Mouse (Mus musculus): Measurements from ENCODE around the gene Nav2. TPM values are rescaled to one million over a fixed set of nuclear protein-coding genes. Genes with fewer than 3 reads are reported as not detected.

The Nav2 gene
- polyA plus RNA-seq, 1 experiment from 2014 or later, result 4.1 TPM

- no peaks in the 10 kb centered on the region for H3K27me3 ChIP-seq (ENCODE audit: control insufficient read depth, insufficient read depth, low read depth, low read length)
- no peaks in the 10 kb centered on the region for H3K36me3 ChIP-seq (ENCODE audit: control insufficient read depth, insufficient read depth)
- H3K4me2 ChIP-seq (ENCODE audit: low read depth, low read length), result no peak overlapping the region
- no peaks in the 10 kb centered on the region for H3K4me1 ChIP-seq (ENCODE audit: control insufficient read depth, low read depth, low read length)
- no peak overlapping the region for H3K27ac ChIP-seq (ENCODE audit: low read length)
- H3K9ac ChIP-seq (ENCODE audit: low read depth, low read length), result no peak overlapping the region
- ATAC-seq (ENCODE audit: low read depth), result no peak
- H3K4me3 ChIP-seq (ENCODE audit: low read depth, low read length), result no peak overlapping the region
- H3K9me3 ChIP-seq (replicated peaks; ENCODE audit: control insufficient read depth, low read length), result no peaks in the 10 kb centered on the region
- WGBS (ENCODE audit: insufficient replicate concordance), result 66% methylated on average over 10 of the region's 10 CpGs
Measured at GRCm38 (mm10) chr7:49014480-49014879, 106.0 kb downstream of the Nav2 start.

DNA sequence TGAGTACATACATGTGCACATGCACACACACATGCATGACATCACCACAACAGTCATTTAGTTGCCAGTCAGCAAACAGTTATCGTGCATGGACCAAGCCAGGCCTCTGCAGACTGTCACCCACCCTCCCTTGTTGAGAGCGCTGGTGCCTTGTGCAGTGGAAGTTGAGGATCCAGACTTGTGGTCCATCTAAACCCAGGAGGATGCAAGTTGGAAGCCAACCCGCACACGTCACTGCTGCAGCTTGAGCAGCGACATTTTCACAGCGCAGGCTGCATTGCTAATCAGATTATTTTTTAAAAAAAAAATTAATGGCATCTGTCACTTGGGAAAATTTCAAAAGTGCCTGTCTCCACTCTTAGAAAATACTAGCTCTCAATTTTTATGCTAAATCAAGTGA, 106.8 kb downstream of the Nav2 start:
- no peaks in the 10 kb centered on the region for H3K4me1 ChIP-seq (ENCODE audit: control insufficient read depth, low read depth, low read length)
- WGBS (ENCODE audit: insufficient replicate concordance), result 84% methylated on average over 6 of the region's 6 CpGs

GRCm38 (mm10) chr7:49016088-49016487, 107.6 kb downstream of the Nav2 start:
- Histone ChIP-seq H3K9me3 (replicated peaks; ENCODE audit: control insufficient read depth, low read length) (no peaks in the 10 kb centered on the region), H3K9ac (ENCODE audit: low read depth, low read length) (no peak overlapping the region), H3K36me3 (ENCODE audit: control insufficient read depth, insufficient read depth) (no peaks in the 10 kb centered on the region), H3K27ac (ENCODE audit: low read length) (no peak overlapping the region), H3K4me1 (ENCODE audit: control insufficient read depth, low read depth, low read length) (no peaks in the 10 kb centered on the region), H3K27me3 (ENCODE audit: control insufficient read depth, insufficient read depth, low read depth, low read length) (no peaks in the 10 kb centered on the region), H3K4me3 (ENCODE audit: low read depth, low read length) (no peak overlapping the region), H3K4me2 (ENCODE audit: low read depth, low read length) (no peak overlapping the region)
- ATAC-seq (ENCODE audit: low read depth), result no peak
- WGBS (ENCODE audit: insufficient replicate concordance), result 32% methylated on average over 2 of the region's 2 CpGs

More for the DNA sequence above, 106.8 kb downstream of the Nav2 start:
- no peak overlapping the region for H3K9ac ChIP-seq (ENCODE audit: low read depth, low read length)
- no peaks in the 10 kb centered on the region for H3K36me3 ChIP-seq (ENCODE audit: control insufficient read depth, insufficient read depth)
- no peak overlapping the region for H3K4me3 ChIP-seq (ENCODE audit: low read depth, low read length)
- no peaks in the 10 kb centered on the region for H3K27me3 ChIP-seq (ENCODE audit: control insufficient read depth, insufficient read depth, low read depth, low read length)
- H3K27ac ChIP-seq (ENCODE audit: low read length), result no peak overlapping the region
- no peak overlapping the region for H3K4me2 ChIP-seq (ENCODE audit: low read depth, low read length)
- no peaks in the 10 kb centered on the region for H3K9me3 ChIP-seq (replicated peaks; ENCODE audit: control insufficient read depth, low read length)
- no peak for ATAC-seq (ENCODE audit: low read depth)

GRCm38 (mm10) chr7:49017794-49018193, 109.3 kb downstream of the Nav2 start:
- H3K4me3 ChIP-seq (ENCODE audit: low read depth, low read length), result no peak overlapping the region
- WGBS (ENCODE audit: insufficient replicate concordance), result 54% methylated on average over 5 of the region's 5 CpGs
- no peaks in the 10 kb centered on the region for H3K9me3 ChIP-seq (replicated peaks; ENCODE audit: control insufficient read depth, low read length)

DNA sequence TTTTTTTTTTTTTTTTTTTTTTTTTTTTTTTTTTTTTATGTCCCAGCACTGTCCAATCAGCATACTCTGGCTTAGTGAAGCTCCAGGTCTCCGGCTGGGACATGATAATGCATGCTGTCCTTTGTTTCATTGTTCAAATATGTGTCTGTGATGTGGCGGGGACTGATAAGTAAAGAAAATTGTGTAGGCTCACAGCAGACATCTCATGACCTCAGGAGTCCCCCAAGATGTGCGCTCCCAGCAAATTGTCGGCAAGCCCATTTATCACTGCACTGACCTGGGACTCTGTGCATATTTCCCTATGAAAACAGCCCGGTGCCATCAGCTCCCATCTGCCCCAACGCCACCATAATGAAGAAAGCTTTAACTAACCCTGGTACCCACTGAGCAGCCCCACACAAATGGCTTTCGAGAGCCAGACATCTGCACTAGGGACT, 110.0 kb downstream of the Nav2 start:
- WGBS (ENCODE audit: insufficient replicate concordance), result 49% methylated on average over 7 of the region's 7 CpGs
- H3K4me3 ChIP-seq (ENCODE audit: low read depth, low read length), result no peak overlapping the region
- H3K36me3 ChIP-seq (ENCODE audit: control insufficient read depth, insufficient read depth), result no peaks in the 10 kb centered on the region
- no peaks in the 10 kb centered on the region for H3K9me3 ChIP-seq (replicated peaks; ENCODE audit: control insufficient read depth, low read length)
- no peak overlapping the region for H3K27ac ChIP-seq (ENCODE audit: low read length)
- no peaks in the 10 kb centered on the region for H3K27me3 ChIP-seq (ENCODE audit: control insufficient read depth, insufficient read depth, low read depth, low read length)
- H3K4me1 ChIP-seq (ENCODE audit: control insufficient read depth, low read depth, low read length), result no peaks in the 10 kb centered on the region
- ATAC-seq (ENCODE audit: low read depth), result no peak
- no peak overlapping the region for H3K4me2 ChIP-seq (ENCODE audit: low read depth, low read length)
- H3K9ac ChIP-seq (ENCODE audit: low read depth, low read length), result no peak overlapping the region

More at GRCm38 (mm10) chr7:49017794-49018193, 109.3 kb downstream of the Nav2 start:
- Histone ChIP-seq H3K27me3 (ENCODE audit: control insufficient read depth, insufficient read depth, low read depth, low read length) (no peaks in the 10 kb centered on the region), H3K36me3 (ENCODE audit: control insufficient read depth, insufficient read depth) (no peaks in the 10 kb centered on the region), H3K27ac (ENCODE audit: low read length) (no peak overlapping the region), H3K4me2 (ENCODE audit: low read depth, low read length) (no peak overlapping the region), H3K4me1 (ENCODE audit: control insufficient read depth, low read depth, low read length) (no peaks in the 10 kb centered on the region), H3K9ac (ENCODE audit: low read depth, low read length) (no peak overlapping the region)
- ATAC-seq (ENCODE audit: low read depth), result no peak

DNA sequence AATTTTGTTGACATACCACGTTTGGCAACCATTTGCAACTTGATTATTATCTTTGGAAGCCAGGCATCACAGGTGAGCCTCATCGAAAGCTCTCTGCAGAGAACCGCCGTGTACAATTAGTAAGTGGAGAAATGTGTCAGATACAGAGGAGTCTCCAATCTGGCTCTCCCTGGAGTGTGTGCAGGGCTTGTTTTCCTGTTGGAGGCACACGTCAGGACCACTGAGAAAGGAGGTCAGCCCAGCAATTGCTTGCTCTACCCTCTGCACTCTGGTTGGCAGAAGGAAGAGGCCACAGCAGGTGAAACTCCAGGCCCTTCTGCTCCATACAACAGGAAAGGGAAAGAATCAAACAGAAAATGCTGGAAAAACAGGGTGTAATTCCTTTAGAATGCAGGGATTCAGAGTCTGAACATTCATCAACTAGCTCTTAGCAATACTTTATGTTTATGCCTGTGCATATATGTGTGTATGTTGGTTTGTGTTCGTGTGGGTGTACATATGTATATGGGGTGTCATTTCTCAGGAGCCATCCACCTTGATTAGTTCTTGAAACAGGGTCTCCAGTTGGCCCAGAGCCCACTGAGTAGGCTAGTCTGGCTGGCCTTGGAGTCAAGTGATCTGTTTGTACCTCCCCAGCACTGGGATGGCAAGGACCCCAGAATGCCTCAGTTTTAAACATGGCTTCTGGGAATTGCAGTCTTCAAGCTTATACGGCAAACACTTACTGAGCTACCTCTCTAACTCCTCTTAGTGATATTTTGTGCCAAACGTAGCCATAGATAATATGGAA, 116.7 kb downstream of the Nav2 start:
- no peaks in the 10 kb centered on the region for H3K27me3 ChIP-seq (ENCODE audit: control insufficient read depth, insufficient read depth, low read depth, low read length)
- ATAC-seq (ENCODE audit: low read depth), result no peak
- H3K4me1 ChIP-seq (ENCODE audit: control insufficient read depth, low read depth, low read length), result no peaks in the 10 kb centered on the region
- H3K27ac ChIP-seq (ENCODE audit: low read length), result no peak overlapping the region
- no peaks in the 10 kb centered on the region for H3K36me3 ChIP-seq (ENCODE audit: control insufficient read depth, insufficient read depth)
- H3K9ac ChIP-seq (ENCODE audit: low read depth, low read length), result no peak overlapping the region
- H3K9me3 ChIP-seq (replicated peaks; ENCODE audit: control insufficient read depth, low read length), result no peaks in the 10 kb centered on the region
- WGBS (ENCODE audit: insufficient replicate concordance), result 50% methylated on average over 8 of the region's 8 CpGs
- no peak overlapping the region for H3K4me2 ChIP-seq (ENCODE audit: low read depth, low read length)
- H3K4me3 ChIP-seq (ENCODE audit: low read depth, low read length), result no peak overlapping the region

GRCm38 (mm10) chr7:49025991-49026390, 117.5 kb downstream of the Nav2 start:
- Histone ChIP-seq H3K27ac (ENCODE audit: low read length) (no peak overlapping the region), H3K36me3 (ENCODE audit: control insufficient read depth, insufficient read depth) (no peaks in the 10 kb centered on the region), H3K4me2 (ENCODE audit: low read depth, low read length) (no peak overlapping the region), H3K9me3 (replicated peaks; ENCODE audit: control insufficient read depth, low read length) (no peaks in the 10 kb centered on the region), H3K9ac (ENCODE audit: low read depth, low read length) (no peak overlapping the region), H3K4me3 (ENCODE audit: low read depth, low read length) (no peak overlapping the region), H3K4me1 (ENCODE audit: control insufficient read depth, low read depth, low read length) (no peaks in the 10 kb centered on the region), H3K27me3 (ENCODE audit: control insufficient read depth, insufficient read depth, low read depth, low read length) (no peaks in the 10 kb centered on the region)
- 55% methylated on average over 3 of the region's 3 CpGs for WGBS (ENCODE audit: insufficient replicate concordance)
- no peak for ATAC-seq (ENCODE audit: low read depth)

DNA sequence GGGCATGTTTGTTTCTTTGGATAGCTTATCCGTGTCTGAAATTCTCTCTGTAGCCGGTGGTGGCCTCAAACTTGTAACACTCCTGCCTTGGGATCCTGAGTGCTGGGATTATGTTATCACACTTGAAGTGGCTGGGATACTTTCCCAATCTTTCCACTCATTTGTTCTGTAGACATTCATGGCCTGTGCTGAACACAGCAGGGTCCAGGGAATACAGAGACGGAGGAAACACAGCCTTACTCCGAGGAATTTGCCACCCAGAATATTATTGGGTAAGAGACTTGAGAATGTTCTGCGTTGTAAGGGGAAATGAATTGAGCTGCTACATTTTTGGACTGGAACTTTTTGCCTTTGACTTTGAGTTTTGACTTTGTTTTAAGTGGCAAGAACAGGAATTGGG, 118.0 kb downstream of the Nav2 start:
- H3K9me3 ChIP-seq (replicated peaks; ENCODE audit: control insufficient read depth, low read length), result no peaks in the 10 kb centered on the region
- WGBS (ENCODE audit: insufficient replicate concordance), result 58% methylated on average over 5 of the region's 5 CpGs
- no peaks in the 10 kb centered on the region for H3K4me1 ChIP-seq (ENCODE audit: control insufficient read depth, low read depth, low read length)
- H3K27me3 ChIP-seq (ENCODE audit: control insufficient read depth, insufficient read depth, low read depth, low read length), result no peaks in the 10 kb centered on the region
- ATAC-seq (ENCODE audit: low read depth), result no peak
- no peak overlapping the region for H3K4me2 ChIP-seq (ENCODE audit: low read depth, low read length)
- H3K4me3 ChIP-seq (ENCODE audit: low read depth, low read length), result no peak overlapping the region
- no peak overlapping the region for H3K27ac ChIP-seq (ENCODE audit: low read length)
- H3K36me3 ChIP-seq (ENCODE audit: control insufficient read depth, insufficient read depth), result no peaks in the 10 kb centered on the region
- H3K9ac ChIP-seq (ENCODE audit: low read depth, low read length), result no peak overlapping the region

DNA sequence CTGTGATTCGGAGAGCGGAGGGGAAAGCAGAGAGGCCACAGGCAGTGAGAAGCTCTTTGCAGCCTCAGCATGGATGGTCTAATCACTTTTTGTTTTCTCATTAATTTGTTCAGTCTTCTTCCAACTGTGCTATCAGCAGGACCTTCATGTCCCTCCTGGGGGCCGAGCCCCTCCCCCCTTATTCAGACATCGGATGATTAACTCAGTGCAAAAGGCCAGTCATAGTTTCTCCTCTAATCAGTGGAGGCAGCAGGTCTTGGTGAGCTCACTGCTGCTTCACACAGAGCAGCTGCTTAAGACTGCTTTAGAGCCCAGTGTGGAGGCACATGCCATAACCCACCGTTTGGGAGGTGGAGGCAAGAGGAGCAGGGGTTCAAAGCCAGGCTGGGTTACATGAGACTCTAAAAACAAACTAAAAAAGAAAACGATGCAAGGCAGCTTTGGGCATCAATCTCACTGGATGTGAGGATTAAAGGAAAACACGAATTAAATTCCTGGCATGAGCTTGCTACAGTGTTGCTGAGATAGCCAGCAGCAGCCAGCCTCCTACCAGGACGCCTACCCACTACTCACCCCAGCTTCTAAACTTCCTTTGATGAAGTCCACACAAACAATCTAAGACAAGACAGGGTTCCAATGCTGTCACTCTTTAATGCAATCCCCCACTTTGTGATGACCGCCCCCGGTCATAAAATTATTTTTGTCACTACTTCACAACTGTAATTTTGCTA, 120.9 kb downstream of the Nav2 start:
- Histone ChIP-seq H3K27ac (ENCODE audit: low read length) (no peak overlapping the region), H3K4me3 (ENCODE audit: low read depth, low read length) (no peak overlapping the region), H3K4me1 (ENCODE audit: control insufficient read depth, low read depth, low read length) (no peaks in the 10 kb centered on the region), H3K4me2 (ENCODE audit: low read depth, low read length) (no peak overlapping the region), H3K36me3 (ENCODE audit: control insufficient read depth, insufficient read depth) (no peaks in the 10 kb centered on the region), H3K27me3 (ENCODE audit: control insufficient read depth, insufficient read depth, low read depth, low read length) (no peaks in the 10 kb centered on the region), H3K9ac (ENCODE audit: low read depth, low read length) (no peak overlapping the region), H3K9me3 (replicated peaks; ENCODE audit: control insufficient read depth, low read length) (no peaks in the 10 kb centered on the region)
- ATAC-seq (ENCODE audit: low read depth), result no peak
- 41% methylated on average over 10 of the region's 10 CpGs for WGBS (ENCODE audit: insufficient replicate concordance)

All from liver, embryonic 16.5 days (tissue).